Mouse (Mus musculus): ENCODE measurements around the gene Phf2.

DNA sequence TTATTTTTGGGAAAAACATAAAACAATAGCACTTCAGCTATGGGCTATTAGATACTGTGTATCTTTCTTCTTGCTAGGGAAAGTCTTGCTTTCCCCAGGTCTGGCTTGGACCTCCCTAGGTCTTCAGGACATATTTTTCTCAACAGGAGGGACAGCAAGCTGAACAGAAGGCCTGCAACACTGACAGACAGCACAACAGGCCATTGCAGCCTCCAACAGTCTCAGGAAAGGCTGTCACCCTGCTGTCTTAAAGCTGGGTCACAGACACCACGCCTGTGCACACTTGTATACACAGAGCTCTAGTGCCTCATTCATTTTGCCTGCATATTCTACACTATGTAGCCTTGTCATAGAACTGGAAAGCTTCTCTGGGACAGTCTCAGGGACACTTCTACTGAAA, 56.5 kb downstream of the Phf2 start:
- TF ChIP-seq CTCF (IDR thresholded peaks at IDR 0.05; ENCODE audit: borderline replicate concordance, extremely low read depth, insufficient read depth, insufficient read length) = no peak
- TF ChIP-seq POLR2A (IDR thresholded peaks at IDR 0.05; ENCODE audit: borderline replicate concordance, extremely low read depth, insufficient read depth, insufficient read length, poor library complexity, severe bottlenecking) = no peak
